Mouse (Mus musculus) retina, embryonic 14.5 days (tissue): ENCODE results near the gene Myoz2.

Experiments
- DNase-seq: peaks from one replicate; pipeline ENCODE4 v3.0.0-alpha.2; 2015; ENCODE audit warnings: low spot score

Myoz2 gene

DNA sequence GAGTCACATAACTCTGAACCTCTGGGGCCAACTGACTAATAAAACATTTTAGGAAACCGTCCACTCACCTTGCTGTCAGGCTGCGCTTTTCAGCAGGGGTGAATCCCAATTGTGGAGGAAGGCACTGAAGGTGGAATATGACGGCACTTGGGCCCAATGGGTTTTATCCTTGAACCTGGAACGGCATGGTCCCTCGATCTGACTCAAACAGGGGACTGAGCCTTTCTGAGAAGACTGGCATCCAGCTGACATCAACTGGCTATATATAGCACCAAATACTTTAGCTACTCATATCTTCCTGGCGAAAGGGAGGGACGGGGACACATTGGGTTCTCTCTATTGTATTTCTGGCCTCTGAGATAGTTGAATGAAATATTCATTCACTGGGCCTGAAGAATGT is at the start of gene Myoz2:
Myoz2 (minus strand) TSS at position 264 of the 400 bp plus-strand sequence.
- no peak for DNase-seq

DNA sequence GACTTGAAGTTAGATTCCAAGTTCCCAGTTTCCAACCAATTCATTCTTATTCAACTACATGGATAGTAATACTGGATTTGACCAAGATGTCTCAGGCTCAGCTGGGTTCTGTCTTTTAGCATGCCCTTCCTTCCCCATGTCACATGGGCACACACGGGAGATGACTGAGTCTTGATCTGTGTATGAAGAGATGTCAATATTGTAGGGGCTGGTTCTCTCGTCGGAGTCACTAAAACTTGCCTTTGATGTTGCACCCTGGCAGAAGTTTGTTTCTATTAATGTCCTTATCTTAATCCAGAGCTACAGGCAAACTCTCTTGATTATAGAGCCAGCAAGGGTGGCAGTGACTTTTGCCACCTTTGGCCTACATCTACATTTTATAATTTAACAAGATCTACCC is 46.9 kb upstream of the Myoz2 start:
- DNase-seq = no peak

GRCm38 (mm10) chr3:123080943-123081342 is 46.1 kb upstream of the Myoz2 start:
- DNase-seq = no peak

DNA sequence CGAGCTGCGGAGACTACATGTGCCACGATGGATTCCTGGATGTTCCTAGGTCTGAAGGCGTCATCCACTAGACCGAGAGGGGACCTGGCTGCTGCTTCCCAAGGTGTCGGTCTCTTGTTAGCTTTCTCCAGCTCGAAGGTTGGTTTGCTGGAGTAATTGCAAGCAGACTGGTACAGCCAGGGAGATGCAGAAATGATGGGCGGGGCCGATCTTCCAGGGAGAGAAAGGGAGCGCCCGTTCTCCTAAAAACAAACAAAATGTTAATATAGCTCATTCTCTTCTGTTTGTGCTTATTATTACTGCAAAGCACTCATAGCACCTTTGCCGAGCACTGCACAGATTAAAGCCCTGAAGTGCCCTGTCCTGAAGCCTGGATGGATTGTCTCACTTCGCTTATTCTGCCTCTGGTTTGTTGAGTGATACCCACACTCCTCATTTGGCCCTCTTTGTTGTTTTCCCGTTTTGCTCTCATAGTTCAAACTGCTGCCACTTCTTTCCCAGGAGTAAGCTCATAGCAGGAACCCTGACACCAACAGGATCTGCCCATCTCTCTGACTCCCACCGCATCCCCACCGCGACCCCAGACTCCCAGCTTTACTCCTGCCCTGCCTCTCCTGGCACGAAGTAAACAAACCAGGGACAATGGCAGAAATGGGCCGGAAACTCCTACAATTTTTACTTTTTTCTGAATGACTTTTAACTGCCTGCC is 45.4 kb upstream of the Myoz2 start:
- no peak for DNase-seq

- DNase-seq = no peak
Measured at GRCm38 (mm10) chr3:123075759-123076158, 40.9 kb upstream of the Myoz2 start.

DNA sequence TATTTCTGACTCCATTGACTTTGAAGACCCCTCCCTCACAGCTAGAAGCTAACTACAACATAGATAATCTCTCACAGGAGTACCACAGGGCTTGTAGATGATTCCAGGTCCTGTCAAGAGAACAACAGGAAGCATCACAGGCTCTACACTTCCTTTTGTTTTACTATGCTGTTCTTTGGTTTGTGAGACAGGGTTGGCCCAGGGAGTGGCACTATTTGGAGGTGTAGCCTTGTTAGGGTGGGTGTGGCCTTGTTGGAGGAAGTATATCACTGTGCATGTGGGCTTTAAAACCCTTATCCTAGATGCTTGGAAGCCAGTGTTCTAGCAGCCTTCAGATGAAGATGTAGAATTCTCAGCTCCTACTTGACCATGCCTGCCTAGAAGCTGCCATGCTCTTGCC is 40.2 kb upstream of the Myoz2 start:
- no peak for DNase-seq

DNA sequence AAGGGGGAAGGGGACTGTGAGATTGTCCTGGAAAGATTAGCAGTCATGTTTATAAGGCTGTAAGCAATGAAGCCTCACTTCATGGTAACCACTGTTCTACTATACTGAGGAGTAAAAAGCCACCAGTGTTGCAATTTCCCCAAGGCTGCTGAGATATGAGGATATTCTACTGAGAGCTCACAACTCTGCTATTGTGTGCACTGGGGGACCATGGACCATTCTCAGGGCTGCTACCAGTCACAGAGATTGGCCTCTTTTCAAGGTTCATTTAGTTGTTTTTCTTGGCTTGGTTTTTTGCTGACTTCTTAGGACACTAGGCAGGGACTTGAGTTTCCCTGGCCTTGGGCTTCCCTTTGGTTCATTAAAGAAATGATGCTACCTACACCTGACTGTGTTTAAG is 38.5 kb upstream of the Myoz2 start:
- no peak for DNase-seq

- DNase-seq = no peak
Measured at GRCm38 (mm10) chr3:123072472-123072871, 37.7 kb upstream of the Myoz2 start.

- DNase-seq = peak; percentile 16
Measured at GRCm38 (mm10) chr3:123070996-123071395, 36.2 kb upstream of the Myoz2 start.

- no peak for DNase-seq
Measured at GRCm38 (mm10) chr3:123066836-123067235, 32.0 kb upstream of the Myoz2 start.

GRCm38 (mm10) chr3:123065466-123065865 is 30.7 kb upstream of the Myoz2 start:
- DNase-seq = no peak

GRCm38 (mm10) chr3:123064186-123064585 is 29.4 kb upstream of the Myoz2 start:
- peak; percentile 9 for DNase-seq

DNA sequence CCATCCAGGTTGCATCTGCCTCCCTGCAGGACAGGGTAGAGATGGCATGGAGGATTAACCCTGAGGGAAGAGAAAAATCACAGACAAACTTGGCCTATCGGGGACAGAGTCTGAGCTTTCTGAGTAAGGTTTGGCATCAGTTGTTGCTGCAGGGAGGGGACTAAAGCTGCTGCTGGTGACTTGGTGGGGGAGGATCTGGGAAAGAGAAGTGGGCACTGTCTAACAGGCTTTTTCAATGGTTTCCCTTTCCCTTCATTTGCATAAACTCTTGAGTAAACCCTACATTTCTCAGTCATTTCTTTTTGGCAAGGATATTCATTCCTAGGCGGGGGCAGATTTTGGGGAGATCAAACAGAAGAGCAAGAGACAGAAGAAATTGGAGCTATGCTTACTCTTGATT is 27.1 kb upstream of the Myoz2 start:
- DNase-seq = no peak

GRCm38 (mm10) chr3:123058832-123059231 is 24.0 kb upstream of the Myoz2 start:
- no peak for DNase-seq

DNA sequence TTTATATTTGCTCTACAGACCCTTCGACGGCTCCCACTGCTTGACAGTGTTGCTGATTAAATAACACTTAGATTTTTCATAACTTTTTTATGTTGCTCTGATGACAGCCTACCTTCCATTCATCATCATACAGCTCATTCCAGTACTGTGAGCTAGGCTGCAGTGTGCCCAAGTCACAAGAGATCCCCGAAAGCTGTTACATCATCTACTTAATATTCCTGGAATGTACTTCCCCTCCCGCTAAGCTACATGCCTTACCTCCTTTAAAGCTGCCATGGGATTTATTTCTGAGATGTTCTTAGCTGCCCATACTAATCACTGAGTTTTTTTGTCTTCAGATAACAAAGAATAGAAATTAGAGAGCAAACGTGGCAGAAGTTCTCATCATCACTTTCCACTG is 19.4 kb upstream of the Myoz2 start:
- no peak for DNase-seq

DNA sequence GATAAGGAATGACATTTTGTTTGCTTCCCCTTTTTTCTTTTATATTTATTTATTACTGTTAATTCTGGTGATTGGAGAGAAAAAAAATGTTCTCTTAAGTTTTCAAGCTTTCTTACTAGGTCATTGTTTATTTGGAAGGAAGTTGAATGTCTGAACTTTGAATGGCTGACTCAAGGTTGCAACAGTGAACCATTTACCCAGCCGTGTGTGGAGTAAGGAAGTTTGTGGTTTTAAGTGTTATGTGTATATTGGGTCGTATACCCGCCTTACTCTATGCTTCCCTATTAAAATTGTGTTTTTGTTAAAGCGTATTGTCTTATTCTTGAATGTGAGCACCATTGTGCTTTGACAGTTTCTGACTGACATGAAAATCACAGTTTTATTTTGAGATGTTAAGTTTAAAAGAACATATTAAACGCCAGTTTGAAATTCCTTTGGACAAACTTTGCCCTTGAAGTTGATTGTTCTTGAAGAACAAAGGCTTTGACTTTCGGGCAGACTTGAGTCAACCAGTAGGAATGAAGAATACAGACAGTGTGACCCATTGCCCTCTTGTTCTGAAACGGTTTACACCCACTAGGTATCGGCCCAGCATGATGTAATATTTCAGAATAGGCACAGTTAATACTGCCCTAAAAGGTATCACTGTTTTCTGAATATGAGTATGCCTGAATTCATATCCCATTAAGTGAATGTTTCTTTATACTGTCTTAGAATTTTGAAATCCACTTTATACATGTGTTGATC is 18.6 kb upstream of the Myoz2 start:
- no peak for DNase-seq

DNA sequence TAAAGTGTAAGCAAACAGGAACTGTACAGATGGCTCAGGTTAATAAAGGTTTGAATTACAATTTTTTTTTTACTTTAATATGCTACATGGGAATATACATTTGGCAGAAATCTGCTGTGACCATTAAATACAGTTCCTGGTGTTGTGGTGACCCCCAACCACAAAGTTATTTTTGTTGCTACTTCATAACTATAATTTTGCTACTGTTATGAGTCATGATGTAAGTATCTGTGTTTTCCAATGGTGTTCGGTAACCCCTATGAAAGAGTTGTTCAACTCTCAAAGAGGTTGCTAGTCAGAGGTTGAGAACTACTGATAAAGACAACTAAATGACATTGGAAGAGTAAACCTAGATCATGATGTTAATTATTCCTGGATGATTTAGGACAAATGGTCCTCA is 7.5 kb upstream of the Myoz2 start:
- DNase-seq = no peak

GRCm38 (mm10) chr3:123033804-123034203 is 1.0 kb downstream of the Myoz2 start:
- DNase-seq = no peak

DNA sequence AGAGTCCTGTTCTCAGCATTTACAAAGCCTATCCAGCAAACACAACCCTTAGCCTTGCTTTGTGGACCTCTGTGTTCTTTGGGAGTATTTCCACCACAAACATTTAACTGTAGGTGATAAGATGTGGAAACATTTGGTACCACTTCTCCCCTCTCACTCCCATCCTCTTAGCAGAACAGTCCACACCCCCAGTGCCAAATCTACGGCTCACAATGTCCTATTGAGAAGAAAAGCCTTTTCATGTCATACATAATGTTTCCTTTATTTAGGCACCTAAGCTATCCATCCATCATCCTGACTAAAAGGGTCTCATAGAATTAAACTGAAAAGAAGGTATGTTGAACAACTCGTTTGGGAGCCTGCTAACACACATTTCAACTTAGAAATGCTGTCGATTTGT is 9.2 kb downstream of the Myoz2 start:
- DNase-seq = no peak

- DNase-seq = no peak
Measured at GRCm38 (mm10) chr3:123024496-123025234, 10.2 kb downstream of the Myoz2 start.

DNA sequence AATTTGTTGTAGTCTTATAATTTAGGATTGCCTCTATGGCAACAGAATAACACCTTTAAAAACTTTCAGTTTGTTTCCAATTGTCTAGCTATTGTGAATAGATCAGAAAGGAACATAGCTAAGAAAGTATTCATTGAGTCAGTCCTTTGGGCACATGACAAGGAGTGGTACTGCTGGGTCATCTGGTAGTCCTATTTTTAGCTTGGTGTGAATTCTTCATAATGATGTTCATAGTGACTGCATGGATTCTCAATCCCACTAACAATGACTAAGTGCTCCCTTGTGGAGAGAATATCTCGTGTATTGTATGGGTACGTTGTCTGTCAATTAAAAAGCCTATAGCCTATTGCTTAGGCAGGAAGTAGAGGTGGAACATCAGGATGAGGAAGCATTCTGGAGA is 16.0 kb downstream of the Myoz2 start:
- no peak for DNase-seq

GRCm38 (mm10) chr3:123013476-123013875 is 21.3 kb downstream of the Myoz2 start:
- no peak for DNase-seq

GRCm38 (mm10) chr3:123009417-123009816 is 25.4 kb downstream of the Myoz2 start:
- no peak for DNase-seq
